Mouse (Mus musculus) C2C12 (cell line): ENCODE results near the gene Lrfn1.

Experiments
- CEBPB ChIP-seq: IDR thresholded peaks from one replicate; pipeline ENCODE4 v1.6.1; 2011; ENCODE audit warnings: low read depth, mild to moderate bottlenecking, control low read depth, moderate library complexity
- CTCF ChIP-seq: IDR thresholded peaks from one replicate; pipeline ENCODE4 v1.5.1; 2011; ENCODE audit not compliant: control insufficient read depth, insufficient read depth, insufficient read length
- MAX ChIP-seq: IDR thresholded peaks from one replicate; pipeline ENCODE4 v1.6.1; 2011; ENCODE audit warnings: mild to moderate bottlenecking, control low read depth
- MYOD1 ChIP-seq: IDR thresholded peaks from one replicate; pipeline ENCODE4 v1.6.1; 2011; ENCODE audit warnings: low read depth; ENCODE audit not compliant: control insufficient read depth, insufficient read length
- MYOG ChIP-seq: IDR thresholded peaks from one replicate; pipeline ENCODE4 v1.6.1; 2011; ENCODE audit not compliant: control insufficient read depth, insufficient read length; ENCODE audit errors: extremely low read depth
- USF1 ChIP-seq: IDR thresholded peaks from one replicate; pipeline ENCODE4 v1.6.1; 2011; ENCODE audit warnings: low read depth, mild to moderate bottlenecking, control low read depth, moderate library complexity

GRCm38 (mm10) chr7:28490903-28491302 is 39.1 kb downstream of the Lrfn1 start:
- TF ChIP-seq USF1 (no peak), CTCF (no peak), MAX (no peak), CEBPB (no peak), MYOG (no peak), MYOD1 (no peak)
